Mouse (Mus musculus) embryonic fibroblast, embryonic 13.5 days (primary cell): ENCODE data around the gene Clec4g.

Experiments used
- CTCF ChIP-seq: IDR thresholded peaks from 2 replicates; pipeline ENCODE4 v1.5.1; 2011; ENCODE audit warnings: mild to moderate bottlenecking, control low read depth, low read length, moderate library complexity, borderline replicate concordance; ENCODE audit not compliant: insufficient read depth
- POLR2A ChIP-seq: IDR thresholded peaks from 2 replicates; pipeline ENCODE4 v1.6.1; 2011; ENCODE audit warnings: low read depth, mild to moderate bottlenecking, control low read depth, low read length, moderate library complexity

DNA sequence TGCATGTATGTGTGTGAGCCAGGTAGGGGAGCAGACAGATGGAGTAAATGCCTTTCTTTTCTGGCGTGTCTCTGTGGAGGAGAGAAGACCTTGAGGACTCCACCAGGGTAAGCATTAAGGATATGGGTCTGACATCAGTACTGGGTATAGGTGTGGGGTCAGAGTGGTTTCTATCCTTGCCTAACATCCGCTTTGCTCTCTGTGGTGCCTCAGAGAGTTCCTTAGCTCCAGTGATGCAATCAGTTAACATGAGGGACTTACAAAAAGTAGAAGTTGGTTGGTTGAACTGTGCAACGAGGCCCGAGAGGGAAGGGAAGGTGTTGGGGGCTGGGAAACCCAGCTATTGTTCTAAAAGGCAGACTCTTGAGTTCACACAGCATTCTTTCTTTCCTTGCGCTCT lies 56.0 kb downstream of the Clec4g start:
- TF ChIP-seq CTCF (no peak), POLR2A (no peak)
